Mouse (Mus musculus): ENCODE measurements around the gene Sfta2.

- TF ChIP-seq CTCF (conservative IDR thresholded peaks at IDR 0.05; ENCODE audit: low read length): no peak
- no peak for TF ChIP-seq NANOG (IDR thresholded peaks at IDR 0.05; ENCODE audit: borderline replicate concordance, low read length)
- no peak for TF ChIP-seq POU5F1 (IDR thresholded peaks at IDR 0.05; ENCODE audit: borderline replicate concordance, low read length)
Observed at GRCm38 (mm10) chr17:35554321-35554720, 47.0 kb upstream of the Sfta2 start.

All from E14TG2a.4 (cell line).